Mouse (Mus musculus): Measurements from ENCODE around the gene Tmem210. TPM values are rescaled to one million over a fixed set of nuclear protein-coding genes. Genes with fewer than 3 reads are reported as not detected.

Gene Tmem210
- total RNA-seq, 2 experiments from 2014 or later: not detected

DNA sequence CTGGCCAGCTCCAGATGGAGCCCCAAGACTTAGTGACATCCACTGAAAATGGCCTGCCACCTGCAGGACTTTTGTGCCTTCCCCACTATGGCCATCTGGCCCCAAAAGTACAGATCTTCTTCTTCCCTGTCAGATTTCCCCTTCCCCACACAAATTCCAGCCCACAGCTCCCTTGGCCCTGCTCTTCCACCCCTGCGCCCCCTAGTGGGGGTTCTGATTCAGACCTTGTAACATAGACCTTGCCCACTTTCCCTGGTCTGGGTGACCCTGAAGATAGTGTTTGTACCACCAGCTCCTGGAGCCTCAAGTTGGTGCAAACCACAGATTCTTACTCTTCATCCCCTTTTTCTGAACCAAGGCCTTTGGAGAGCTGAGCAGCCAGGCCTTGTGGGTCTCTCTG lies 4.9 kb downstream of the Tmem210 start:
- peak; percentile 74 to 75 for DNase-seq (ENCODE audit: low spot score in 2 of 2)

DNA sequence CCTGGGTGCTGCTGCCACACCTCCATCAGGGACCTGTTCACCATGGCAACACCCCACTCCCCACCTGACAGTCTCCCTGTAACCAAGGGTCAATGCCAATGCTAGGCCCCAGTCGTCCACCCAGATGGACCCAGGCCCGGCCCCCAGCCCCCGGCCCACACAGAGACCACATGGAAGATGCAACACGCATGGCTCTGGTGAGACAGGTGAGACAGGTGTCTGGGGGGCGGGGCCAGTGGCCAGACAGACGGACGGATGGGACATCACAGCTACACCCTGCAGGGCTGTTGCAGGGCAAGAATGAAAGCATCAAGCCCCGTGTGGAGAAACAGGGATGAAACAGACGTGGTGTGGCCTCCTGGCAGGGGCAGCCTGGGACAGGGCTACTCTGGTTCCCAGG lies 5.8 kb downstream of the Tmem210 start:
- DNase-seq (ENCODE audit: low spot score in 2 of 2): no peak

DNA sequence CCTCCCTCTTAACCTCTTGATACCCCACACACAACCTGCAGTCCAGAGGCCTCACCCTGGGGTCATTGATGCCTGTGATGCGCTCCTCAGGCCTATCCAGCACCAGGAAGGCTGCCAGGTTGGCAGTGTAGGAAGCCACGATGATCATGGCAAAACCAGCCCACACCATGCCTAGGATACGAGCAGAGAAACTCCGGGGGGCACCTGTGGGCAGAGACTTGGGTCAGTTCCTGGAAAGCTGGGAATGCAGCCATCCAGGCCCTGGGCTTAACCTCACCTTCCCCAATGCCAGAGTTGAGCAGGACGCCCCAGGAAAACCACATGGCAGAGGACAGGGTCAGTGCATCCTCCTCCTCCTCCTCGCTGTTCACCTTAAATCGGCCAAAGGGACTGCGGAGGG lies 9.1 kb downstream of the Tmem210 start:
- no peak for DNase-seq (ENCODE audit: low spot score in 2 of 2)

DNA sequence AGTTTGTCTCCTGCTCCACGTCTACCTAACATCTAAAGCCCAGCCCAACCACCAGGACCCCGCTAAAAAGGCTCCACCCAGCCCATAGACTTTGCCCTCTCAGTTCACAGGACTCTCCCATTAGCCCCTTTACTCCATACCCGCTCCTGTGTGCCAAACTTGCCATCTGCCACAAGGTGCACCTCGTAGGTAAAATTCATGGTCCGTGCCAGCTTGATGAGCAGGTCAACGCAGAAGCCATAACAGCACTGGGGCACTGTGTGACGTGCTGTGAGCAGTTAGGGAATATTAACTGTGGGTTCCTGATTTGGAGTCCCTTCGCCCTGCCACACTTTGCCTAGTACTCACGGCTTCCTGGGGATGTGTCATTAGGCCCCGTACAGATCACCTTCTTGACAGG lies 10.1 kb downstream of the Tmem210 start:
- DNase-seq (ENCODE audit: low spot score in 2 of 2): no peak

DNA sequence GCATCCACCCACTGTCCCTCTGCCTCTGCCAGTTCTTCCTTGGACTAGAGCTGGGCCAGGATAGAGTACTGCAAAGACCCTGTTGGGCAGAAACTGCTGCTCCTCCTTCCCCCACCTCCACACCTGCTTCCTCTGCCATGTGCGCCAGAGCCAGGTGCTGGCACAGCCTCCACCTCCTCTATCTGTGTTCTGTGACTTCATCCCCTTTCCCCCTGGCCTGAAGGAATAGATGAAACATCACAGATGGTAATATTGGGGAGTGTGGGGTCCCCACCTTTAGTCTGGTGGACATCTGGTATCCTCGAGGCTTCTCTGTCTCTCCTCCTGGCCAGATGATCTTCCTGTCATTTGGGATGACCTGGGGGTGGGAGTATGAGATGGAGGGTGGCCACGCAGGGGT lies 15.5 kb downstream of the Tmem210 start:
- DNase-seq (ENCODE audit: low spot score in 2 of 2): no peak

DNA sequence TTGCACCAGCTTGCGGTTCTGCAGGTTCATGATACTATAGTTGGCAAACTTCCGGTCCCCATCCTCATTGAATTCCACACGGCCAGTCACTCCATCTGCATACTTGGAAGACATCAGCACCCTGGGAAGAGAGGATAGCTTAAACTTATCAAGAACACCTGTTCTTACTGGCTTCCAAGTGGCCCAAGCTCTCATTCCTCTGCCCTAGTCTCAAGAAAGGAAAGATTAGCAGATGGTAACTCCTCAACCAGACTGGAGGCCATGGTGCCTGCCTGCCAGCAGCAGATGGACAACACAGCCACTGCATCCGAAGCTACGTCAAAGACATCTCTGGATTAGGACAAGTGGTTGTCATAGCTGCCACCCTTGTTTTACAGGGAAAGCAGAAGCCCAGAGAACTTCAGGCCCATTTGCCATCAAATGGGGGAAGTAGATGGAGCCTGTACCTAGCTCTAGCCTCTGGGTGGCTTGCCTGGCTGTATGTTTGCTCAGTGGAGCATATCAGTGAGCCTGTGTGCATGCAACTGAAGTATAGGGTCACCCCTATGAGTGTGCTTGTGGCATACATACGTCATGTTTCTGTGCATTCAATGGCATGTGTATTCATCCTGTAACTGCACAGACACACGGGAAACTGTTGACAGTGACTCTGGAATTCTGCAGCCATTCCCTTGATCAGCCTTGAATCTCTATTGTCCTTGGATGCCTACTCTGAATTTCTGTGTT lies 16.1 kb downstream of the Tmem210 start:
- DNase-seq (ENCODE audit: low spot score in 2 of 2): no peak

DNA sequence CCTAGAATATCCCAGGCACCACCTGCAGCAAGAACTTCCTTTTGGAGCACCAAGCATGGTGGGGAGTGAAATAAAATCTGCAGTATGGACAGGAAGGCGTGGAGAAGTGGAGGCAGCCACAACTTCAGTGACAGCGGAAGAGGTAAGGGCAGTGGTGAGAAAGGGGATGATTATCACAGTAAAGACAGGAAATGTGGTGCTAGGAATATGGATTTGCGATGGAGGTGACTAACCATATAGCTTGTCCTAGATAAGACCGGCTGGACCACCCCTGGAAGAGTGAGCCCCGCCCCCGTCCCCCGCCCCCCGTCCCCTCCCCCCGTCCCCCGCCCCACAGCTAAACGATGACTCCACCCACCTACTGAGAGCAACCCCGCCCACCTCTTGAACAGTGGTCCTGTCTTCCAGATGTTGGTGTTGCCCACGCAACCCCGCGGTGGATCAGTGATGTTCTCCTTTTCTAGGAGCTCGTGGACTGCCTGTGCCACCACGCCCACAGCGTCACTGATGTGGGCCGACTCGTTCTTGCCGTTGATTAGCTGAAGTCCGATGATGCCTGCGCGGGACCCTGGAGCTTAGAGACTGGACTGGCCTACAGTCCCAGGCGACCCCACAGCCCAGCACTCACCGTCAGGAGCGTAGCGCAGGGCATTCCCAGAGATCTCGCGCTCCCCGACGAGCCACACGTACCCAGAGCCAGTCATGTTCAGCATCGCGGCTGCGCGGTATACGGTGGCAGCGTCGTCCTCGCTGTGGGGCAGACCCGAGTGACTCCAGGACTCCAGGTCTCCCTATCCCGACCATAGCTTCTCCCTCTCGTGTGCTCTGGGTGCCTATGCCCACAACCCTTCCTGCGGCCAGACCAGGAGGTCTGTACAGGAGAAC lies 17.0 kb downstream of the Tmem210 start:
- peak; percentile 40 to 50 for DNase-seq (ENCODE audit: low spot score in 2 of 2)

DNA sequence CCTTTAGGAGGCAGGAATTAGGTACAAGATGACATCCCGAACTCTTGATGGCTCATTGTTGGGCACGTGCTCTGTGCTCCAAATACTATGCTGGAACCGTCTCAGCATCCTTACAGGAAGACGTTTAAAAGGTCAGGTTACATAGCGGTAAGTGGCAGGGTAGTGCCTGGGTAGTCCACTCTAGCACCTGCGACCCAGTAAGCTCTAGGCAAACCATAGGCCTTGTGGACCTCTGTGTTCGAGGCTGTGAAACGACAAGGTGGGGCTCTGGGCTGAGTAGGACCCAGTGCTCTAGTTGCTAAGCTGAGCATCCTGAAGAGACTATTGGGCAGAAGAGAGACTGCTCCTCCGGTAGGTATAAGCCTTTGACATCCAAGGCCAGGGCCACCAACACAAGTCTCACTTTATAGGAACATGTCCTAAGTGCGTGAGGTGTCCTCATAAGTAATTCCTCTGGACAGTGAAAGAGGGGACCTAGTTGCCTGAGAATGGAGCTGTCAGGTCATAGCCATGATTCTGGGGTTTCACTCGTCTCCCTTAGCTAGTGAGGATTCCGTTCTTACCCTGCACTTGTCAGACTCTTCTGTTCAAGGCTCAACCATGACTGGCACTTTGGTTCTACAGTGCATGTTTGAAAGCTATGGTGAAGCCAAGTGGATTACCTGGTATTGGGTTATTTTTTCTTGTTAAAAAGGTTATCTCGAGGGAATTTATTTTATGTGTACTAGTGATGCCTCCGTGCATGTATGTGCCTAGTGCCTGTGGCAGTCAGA lies 17.8 kb downstream of the Tmem210 start:
- DNase-seq (ENCODE audit: low spot score in 2 of 2): no peak

DNA sequence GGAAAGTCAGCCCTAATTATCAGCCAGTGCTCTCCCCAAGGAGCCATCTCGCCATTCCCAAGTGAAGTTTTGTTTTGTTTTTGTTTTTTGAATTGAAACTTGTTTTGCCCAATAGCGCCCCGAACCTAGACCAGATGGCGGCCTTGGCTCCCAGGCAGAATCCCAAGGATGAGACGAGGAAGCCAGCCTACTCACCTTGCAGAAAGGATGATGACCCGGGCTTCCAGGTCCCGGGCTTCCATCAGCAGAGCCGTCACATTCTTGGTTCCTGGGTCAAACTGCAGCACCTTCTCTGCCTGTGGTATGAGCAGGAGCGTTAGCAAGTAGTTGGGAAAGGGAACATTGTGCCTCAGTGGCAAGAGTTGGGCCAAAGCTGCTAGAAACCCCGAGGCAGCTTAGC lies 22.2 kb downstream of the Tmem210 start:
- no peak for DNase-seq (ENCODE audit: low spot score in 2 of 2)

DNA sequence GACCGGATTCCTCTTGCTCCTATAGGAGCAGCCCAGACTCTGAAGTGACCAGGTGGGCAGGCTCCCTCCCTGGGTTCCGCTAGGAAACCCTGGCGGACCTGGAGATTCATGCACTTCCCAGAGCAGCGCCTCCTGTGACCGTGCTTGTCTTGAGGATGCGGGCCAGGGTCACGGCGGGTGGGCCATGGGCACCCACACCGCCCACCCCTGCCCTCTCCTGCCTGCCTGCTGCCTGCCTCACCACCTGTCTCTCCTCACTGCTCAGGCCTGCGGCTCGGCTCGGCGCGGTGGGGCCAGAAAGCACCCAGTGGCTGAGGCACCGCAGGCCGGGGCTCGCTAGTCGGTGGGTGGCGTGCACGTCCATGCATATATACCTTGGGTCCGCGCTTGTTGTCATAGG lies 23.0 kb downstream of the Tmem210 start:
- DNase-seq (ENCODE audit: low spot score in 2 of 2): no peak

DNA sequence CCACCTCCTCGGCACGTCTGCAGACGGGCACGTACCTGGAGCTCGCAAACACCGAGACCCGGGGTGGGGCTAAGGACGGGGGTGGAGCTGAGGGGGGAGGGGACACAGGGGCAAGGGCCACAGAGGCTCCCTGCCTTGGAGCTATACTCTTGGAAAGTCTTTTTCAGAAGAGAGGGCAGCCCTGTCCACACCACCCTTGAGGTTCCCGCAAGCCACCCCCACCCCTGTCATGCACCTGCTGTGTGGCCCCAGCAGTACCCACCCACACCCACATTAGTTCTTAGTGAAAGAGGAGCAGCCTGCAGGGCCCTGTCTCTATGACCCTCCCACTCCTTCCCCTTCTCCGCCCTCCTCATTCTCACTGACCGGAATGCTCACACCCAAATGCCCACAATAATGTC lies 23.5 kb downstream of the Tmem210 start:
- DNase-seq (ENCODE audit: low spot score in 2 of 2): no peak

DNA sequence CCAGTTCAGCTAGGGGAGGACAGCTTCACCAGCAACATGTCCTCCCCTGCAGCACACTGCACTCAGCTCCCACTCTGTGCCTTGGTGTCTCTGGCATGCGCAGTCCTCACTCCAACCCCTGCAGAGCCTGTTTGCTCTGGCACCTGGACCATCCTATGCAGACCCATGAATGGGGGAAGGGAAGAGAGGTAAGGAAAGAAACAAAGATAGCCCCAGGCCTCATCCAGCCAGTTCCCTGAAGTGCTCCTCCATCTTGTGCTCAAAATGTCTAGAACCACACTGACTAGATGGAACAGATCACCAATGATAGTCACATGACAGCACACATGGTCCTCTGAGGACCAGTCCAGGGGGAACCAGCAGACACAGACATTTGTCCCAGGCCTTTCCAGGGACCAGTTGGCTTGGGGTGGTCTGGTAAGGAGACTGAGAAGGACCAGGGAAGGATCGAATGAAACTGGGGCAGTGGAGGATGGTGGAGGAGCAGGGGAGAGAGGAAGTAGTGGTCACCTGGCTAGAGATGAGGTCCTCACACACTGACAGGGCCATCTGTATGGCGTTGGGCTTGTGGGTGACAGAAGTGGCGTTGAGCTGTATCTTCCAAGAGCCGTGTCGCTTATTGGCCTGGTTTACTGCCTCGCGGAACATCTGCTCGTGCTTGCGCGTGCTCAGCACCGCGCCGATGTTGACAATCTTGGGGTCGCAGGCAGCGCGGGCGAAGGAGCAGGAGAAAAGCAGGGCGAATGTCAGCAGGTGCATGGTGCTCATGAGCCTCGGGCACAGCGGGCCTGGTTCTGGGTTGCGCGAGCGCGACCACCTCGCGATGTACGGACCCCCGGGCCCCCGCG lies 30.4 kb downstream of the Tmem210 start:
- DNase-seq (ENCODE audit: low spot score in 2 of 2): peak in 1 of 2 experiments; percentile 51

DNA sequence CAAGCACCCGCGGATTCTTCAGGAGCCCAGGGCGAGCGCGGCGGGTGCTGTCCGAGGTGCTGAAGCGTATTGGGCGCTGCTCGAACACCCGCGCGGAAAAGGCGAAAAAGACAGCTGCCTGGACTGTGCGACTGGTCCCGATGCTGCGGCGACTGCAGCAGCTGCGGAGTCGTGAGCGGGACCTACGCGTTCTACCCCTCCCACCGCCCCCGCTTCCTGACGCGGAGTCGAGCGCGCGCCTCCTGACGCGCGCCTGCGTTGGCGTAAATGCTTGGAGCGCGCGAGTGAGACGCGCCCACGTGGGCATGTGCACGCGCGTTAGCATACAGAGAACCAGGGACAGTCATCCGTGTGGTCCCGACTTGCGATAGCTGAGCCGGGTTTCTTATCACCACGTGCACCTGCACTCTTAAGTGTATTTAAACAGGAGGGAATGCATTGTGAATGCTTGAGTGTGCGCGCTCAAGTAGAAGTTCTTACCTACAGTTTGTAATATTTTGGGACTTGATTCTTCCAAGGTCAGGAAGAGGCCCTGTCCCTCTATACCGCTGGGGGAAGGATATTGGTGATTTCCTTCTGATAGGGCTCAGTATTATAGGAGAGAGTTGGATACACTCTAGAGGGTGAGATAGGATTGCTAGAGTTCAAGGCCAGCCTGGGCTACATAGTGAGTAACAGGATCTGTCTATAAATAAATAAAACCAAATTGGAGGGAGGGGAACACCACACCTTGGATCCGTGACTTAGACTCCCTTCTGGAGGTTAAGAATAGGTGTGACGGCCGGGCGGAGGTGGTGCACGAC lies 31.2 kb downstream of the Tmem210 start, which contains the start of gene Grin1:
TSS of gene Grin1 (minus strand) at position 217 of the 803 bp plus-strand sequence.
- DNase-seq (ENCODE audit: low spot score in 2 of 2): peak; percentile 78 to 92

DNA sequence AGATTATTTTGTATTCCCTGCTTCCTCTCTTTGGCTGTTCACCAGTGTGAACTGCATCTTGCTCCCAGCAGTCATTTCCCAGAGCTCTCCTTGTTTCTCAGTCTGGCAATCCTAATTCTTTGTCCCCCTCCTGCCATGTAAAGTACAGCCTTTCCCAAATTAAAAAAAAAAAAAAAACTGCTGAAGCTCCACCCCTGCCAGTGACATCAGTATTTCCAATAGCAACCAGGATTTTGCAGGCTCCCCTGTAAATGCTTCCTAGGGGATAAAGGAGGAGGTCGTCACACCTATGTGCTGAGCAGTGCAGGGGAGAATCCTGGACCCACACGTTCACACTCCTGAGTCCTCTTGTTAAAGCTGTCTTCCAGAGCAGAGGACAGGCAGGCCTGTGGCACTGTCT lies 32.1 kb downstream of the Tmem210 start:
- DNase-seq (ENCODE audit: low spot score in 2 of 2): no peak

DNA sequence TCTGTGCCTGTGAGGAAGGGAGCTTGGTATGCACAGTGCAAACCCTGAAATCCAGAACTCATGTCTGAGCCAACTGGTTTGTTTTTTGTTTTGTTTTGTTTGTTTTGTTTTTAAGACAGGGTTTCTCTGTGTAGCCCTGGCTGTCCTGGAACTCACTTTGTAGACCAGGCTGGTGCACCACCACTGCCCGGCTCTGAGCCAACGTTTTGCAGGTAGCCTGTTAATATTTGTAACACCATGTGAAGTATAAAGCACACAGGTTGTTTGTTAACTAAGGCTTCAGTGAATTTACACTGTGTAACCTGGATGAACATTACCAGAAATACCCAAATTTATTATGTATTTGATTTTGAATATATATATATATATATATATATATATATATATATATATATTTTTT lies 38.1 kb downstream of the Tmem210 start:
- DNase-seq (ENCODE audit: low spot score in 2 of 2): no peak

DNA sequence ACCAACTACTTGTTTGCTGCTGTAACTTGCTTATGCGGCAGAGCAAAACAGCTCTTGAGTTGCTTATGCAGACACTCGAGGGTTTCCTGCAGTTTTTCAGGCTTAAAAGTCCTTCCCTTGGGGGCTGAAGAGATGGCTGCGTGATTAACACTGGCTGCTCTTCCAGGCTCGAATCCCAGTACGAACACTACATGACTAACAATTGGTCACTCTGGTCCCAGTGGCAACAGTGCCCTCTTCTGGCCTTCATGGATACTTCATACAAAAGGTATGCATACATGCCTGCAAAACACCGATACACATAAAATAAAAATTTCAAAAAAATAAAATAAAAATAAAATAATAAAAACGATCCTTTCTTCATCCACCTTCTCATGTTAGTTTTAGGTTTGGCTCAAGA lies 40.5 kb downstream of the Tmem210 start:
- peak in 1 of 2 experiments; percentile 55 for DNase-seq (ENCODE audit: low spot score in 2 of 2)

DNA sequence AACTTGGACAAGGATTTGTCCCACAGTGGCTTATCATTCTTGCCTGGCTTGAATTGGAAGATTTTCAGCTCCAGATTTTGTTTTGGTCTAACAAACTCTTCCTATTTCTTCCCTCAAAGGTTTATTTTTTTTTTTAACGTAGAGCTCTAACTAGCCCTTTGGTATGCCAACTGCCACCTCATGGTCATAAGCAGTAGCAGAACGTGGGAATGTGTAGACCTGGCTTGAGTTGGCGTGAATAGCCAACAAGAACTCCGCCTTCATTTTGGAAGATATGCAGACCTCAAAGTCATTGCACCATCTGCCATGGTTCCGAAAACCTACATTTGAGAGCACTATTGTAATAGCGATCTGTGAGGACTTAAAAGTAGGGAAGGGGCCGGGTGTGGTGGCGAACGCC lies 43.5 kb downstream of the Tmem210 start:
- no peak for DNase-seq (ENCODE audit: low spot score in 2 of 2)

DNA sequence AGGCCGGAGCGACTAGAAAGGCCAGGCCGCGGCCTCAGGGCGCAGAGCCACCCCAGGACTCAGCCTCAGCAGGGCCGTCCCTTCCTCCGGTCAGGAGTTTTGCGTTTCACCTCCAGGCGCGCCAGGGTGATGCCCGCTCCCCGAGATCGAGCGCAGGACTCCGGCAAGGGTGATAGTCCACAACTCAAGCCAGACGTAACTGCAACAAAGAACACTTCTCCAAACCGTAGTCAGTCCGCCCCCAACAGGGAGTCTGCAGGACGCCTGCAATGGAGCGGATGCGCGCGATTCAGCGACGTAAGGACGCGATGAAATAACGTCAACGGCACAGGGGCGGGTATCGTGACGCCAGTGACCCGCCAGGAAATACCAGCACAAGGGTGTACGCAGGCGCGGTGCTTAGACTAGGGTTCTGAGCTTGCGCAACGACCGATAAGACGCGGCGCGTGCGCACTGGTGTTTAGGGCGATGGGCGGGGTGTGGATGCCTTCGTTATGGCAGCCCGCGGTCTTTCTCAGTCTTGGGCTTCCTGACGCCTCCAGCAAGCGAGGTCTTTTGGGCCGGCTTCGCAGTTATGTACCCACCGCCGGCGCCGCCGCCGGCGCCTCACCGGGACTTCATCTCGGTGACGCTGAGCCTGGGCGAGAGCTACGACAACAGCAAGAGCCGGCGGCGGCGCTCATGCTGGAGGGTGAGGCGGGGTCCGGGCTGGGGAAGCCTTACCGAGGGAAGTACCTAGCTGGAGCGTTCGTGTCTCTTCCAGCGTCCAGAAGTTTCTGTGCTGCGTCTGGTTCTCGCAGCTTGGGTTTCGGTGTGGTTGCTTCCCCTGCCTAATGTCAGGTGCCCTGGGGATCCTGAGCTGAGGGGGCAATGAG lies 44.6 kb downstream of the Tmem210 start, which contains the start of gene Man1b1:
TSS of gene Man1b1 (plus strand) at position 53 of the 875 bp plus-strand sequence.
- peak; percentile 98 to 100 for DNase-seq (ENCODE audit: low spot score in 2 of 2)

DNA sequence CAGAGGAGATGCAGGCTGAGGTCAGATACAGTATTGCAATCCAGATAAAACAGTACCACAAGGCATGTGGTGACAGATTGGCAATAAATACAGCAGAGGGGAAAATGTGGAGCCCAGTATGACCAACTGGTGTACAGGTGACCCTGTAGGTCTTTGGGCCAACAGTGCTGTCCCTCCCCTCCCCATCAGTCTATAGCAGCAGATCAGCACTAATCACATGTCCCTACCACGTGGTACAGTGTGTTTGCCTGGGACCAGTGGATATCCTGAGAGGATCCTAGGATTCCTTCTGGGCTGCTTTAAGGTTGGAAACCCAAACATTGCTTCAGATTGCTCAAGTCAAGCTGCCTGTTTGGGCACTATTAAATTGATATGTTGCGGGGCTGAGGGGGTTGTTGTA lies 45.6 kb downstream of the Tmem210 start:
- DNase-seq (ENCODE audit: low spot score in 2 of 2): no peak
